Mouse (Mus musculus): ENCODE measurements around the gene Tor1b.

DNA sequence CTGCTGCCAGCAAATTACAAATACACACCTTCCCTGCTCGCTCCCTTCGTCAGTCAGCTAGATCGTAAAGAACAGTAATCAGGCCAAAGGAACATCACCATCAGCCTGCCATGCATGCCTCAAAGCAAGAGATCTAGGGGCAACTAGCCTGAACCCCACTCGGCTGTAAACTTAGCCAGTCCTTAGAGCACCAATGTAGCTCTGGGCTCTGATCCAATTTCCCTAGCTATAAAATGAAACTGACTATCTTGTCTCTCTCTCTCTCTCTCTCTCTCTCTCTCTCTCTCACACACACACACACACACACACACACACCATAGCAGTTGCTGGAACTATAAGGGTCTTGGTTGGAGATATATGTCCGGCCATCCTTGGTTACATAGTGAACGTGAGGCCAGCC is 48.5 kb upstream of the Tor1b start:
- TF ChIP-seq POLR2A (IDR thresholded peaks at IDR 0.05; ENCODE audit: borderline replicate concordance, control insufficient read depth, low read depth, low read length) (no peak), CTCF (IDR thresholded peaks at IDR 0.05; ENCODE audit: control insufficient read depth, insufficient read depth, low read length) (no peak)

Data from bone marrow, adult 2 months (tissue).